Mouse (Mus musculus) bone marrow, adult 2 months (tissue): ENCODE data around the gene P3h2.

Source experiments
- CTCF ChIP-seq: fragments of 200-500 bp; IDR thresholded peaks from 2 replicates; pipeline ENCODE4 v1.5.1; 2011; ENCODE audit warnings: low read length, control low read depth; ENCODE audit not compliant: control insufficient read depth, insufficient read depth
- POLR2A ChIP-seq: fragments of 200-500 bp; IDR thresholded peaks from 2 replicates; pipeline ENCODE4 v1.6.1; 2011; ENCODE audit warnings: low read depth, mild to moderate bottlenecking, control low read depth, low read length, borderline replicate concordance; ENCODE audit not compliant: control insufficient read depth

DNA sequence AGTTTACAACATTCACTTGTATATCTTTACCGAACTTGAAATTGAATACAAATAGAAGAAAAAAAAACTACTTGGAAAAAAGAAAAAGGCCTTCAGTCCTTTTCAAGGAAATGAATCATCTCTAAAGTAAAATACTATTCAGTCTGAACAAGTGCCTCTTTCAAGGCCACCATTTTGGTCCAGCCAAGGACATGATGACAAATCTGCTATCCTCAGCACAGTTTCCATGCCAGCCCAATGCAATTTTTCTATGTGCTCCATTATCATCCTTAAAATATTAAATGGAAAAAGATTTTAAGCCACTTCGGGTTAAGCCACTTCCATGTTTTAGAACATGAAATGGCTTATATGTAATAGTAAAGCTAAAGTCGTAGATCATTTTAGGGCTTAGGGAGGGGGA lies 35.2 kb downstream of the P3h2 start:
- TF ChIP-seq CTCF: no peak
- TF ChIP-seq POLR2A: no peak
